26 mouse cellular contexts compared by ENCODE assay signal in the genomic region with DNA sequence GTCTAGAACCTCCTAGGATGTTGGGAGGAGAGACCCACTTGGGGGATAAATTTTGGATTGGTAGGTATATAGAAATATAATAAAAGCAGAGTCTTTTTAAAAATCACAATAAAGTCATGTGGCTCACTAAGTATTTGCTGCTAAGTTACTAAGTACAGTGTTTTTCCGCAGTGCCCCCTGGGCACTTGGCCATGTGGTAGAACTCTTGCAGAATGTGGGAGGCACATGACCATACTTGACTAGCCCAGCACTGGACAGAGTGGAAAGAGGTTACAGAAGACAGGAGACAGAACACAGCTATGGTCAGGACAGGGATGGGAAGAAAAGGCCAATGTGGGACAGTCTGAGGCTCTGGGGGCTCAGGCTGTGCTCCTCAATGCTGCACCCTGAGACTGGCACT. TPM values are rescaled to one million over a fixed set of nuclear protein-coding genes. Genes with fewer than 3 reads are reported as not detected.
DNase-seq lines count a peak whose midpoint lies in the region; ATAC-seq and TF ChIP-seq lines count a peak whose summit lies in the region.
"Had no signal": no experiment of that assay in that cellular context is flagged by ENCODE, and none has a peak within 500 bp of the region (broad histone marks: within the 10 kb centered on the region; RNA-seq: fewer than 3 reads in every experiment).

No protein-coding gene starts in this region.

- no peak for TF ChIP-seq CTCF in layer of hippocampus, adult 2 months (conservative IDR thresholded peaks at IDR 0.05)
- TF ChIP-seq CTCF in Patski (IDR thresholded peaks at IDR 0.05): no peak

- CTCF ChIA-PET in Patski (lab: Charles Lee): interaction anchor here (0.7 to 2.7 kb wide), 6 partner anchors 22 to 135 kb away, joined by 3 to 11 read pairs (median 3); partner anchors contain the start of gene Crebzf

- peak overlapping the region; percentile 65 for H3K27ac ChIP-seq in layer of hippocampus, adult 2 months
- H3K27ac ChIP-seq: forebrain, embryonic 12.5 days; heart, adult 2 months; limb, embryonic 12.5 days; liver, embryonic 12.5 days; lung, embryonic 15.5 days; midbrain, embryonic 15.5 days; stomach, embryonic 15.5 days had no signal

- in situ Hi-C loops in Patski (cut with MboI; ENCODE audit: low pct_unique_long_range_greater_than_20kb): loop anchor here (5.0 kb wide), 1 partner anchor 80 kb away; no protein-coding TSS in a partner anchor

- no peak for DNase-seq in layer of hippocampus, adult 2 months (ENCODE audit: low spot score in 2 of 2)
- DNase-seq in layer of hippocampus, postnatal 25 days (ENCODE audit: extremely low spot score in 1 of 2, low spot score in 1 of 2): no peak
- DNase-seq in Patski (ENCODE audit: low read depth, low spot score): no peak
- DNase-seq in kidney, postnatal 14 days: peak; percentile 65
- DNase-seq in lung, postnatal 36 days: peak; percentile 66
- no peak for DNase-seq in yolk sac, embryonic 10.5 days (ENCODE audit: low spot score)
- DNase-seq in cerebellum, adult 18-20 months: no peak
- DNase-seq in urinary bladder, postnatal 10 days (ENCODE audit: low spot score): no peak
- DNase-seq: adrenal gland, postnatal 36 days; cerebellum, adult 2 months; cerebellum, postnatal 36 days; gastrocnemius, postnatal 14 days; heart, adult 2 months; right cerebral cortex, postnatal 14 days; thymus, adult 2 months had no signal

- H3K27me3 ChIP-seq in Patski: no peaks in the 10 kb centered on the region

- POLR2A ChIA-PET in Patski (lab: Charles Lee): interaction anchor here (0.6 kb wide), 1 partner anchor 783 kb away, joined by 3 read pairs; no protein-coding TSS in a partner anchor

- no peak overlapping the region for H3K4me3 ChIP-seq in layer of hippocampus, adult 2 months
- H3K4me3 ChIP-seq: forebrain, embryonic 12.5 days; heart, adult 2 months; limb, embryonic 12.5 days; liver, embryonic 12.5 days; lung, embryonic 15.5 days; megakaryocyte, embryonic 14.5 days; midbrain, embryonic 15.5 days; stomach, embryonic 15.5 days had no signal

- peak; percentile 15 for ATAC-seq in Patski
- ATAC-seq: liver, embryonic 12.5 days; midbrain, embryonic 15.5 days had no signal

RNA-seq across cellular contexts. Expression of gene Sytl2, which starts 4.9 kb away (rescaled TPM):
- 10 to 100 TPM; 30.1 to 36.0 TPM for total RNA-seq in layer of hippocampus, adult 2 months (2021)
- 10 to 100 TPM; 40.4 to 49.5 TPM for total RNA-seq in layer of hippocampus, postnatal 25 days (2021)
- polyA plus RNA-seq in Patski (2021): 214 TPM

RNA-seq across cellular contexts. Expression of gene Ccdc83, which starts 41.4 kb away (rescaled TPM):
- not detected for total RNA-seq in layer of hippocampus, adult 2 months (2021)
- not detected for total RNA-seq in layer of hippocampus, postnatal 25 days (2021)
- not detected for polyA plus RNA-seq in Patski (2021)
- total RNA-seq: adrenal gland, postnatal 36 days; heart, adult 2 months; layer of hippocampus, postnatal 10 days; neutrophil, adult 5-6 weeks had no signal
- polyA plus RNA-seq: cerebellum, adult 2 months; forebrain, embryonic 12.5 days; heart, embryonic 16.5 days; hindbrain, embryonic 11.5 days; limb, embryonic 12.5 days; liver, embryonic 12.5 days; lung, embryonic 15.5 days; midbrain, embryonic 15.5 days; stomach, embryonic 15.5 days; thymus, adult 2 months had no signal

Comparison
In these comparisons a context has a peak if more than half of its experiments do, and no peak if none do; other contexts are left out.
1. DNase-seq: peak in kidney, postnatal 14 days (single experiment) and lung, postnatal 36 days (single experiment); none in layer of hippocampus, adult 2 months (0 of 2), layer of hippocampus, postnatal 25 days (0 of 2), Patski (single experiment), yolk sac, embryonic 10.5 days (single experiment), cerebellum, adult 18-20 months (0 of 2) and urinary bladder, postnatal 10 days (single experiment).